Mouse (Mus musculus) small intestine, adult 2 months (tissue): ENCODE measurements around the gene Urah. TPM values are rescaled to one million over a fixed set of nuclear protein-coding genes. Genes with fewer than 3 reads are reported as not detected.

Experiments
- H3K27ac ChIP-seq: fragments of 200-500 bp; 2 replicates; pipeline ENCODE4 v1.5.1; 2012; ENCODE audit warnings: low read depth, low read length, control low read depth, inconsistent platforms; ENCODE audit not compliant: insufficient read depth
- H3K27me3 ChIP-seq: fragments of 200-500 bp; 2 replicates; pipeline ENCODE4 v1.6.1; 2012; ENCODE audit warnings: mild to moderate bottlenecking, moderate library complexity, low read length, inconsistent platforms; ENCODE audit not compliant: control insufficient read depth, insufficient read depth
- H3K36me3 ChIP-seq: fragments of 200-500 bp; 2 replicates; pipeline ENCODE4 v1.6.1; 2012; ENCODE audit warnings: mild to moderate bottlenecking, low read length, control low read depth, inconsistent platforms; ENCODE audit not compliant: control insufficient read depth, insufficient read depth
- H3K4me1 ChIP-seq: fragments of 200-500 bp; 2 replicates; pipeline ENCODE4 v1.6.1; 2012; ENCODE audit warnings: low read length, inconsistent platforms, mixed read lengths; ENCODE audit not compliant: control insufficient read depth, insufficient read depth, insufficient read length
- H3K4me3 ChIP-seq: fragments of 200-500 bp; 2 replicates; pipeline ENCODE4 v1.5.1; 2012; ENCODE audit warnings: low read depth, mild to moderate bottlenecking, control low read depth, inconsistent platforms, low read length, moderate library complexity
- CTCF ChIP-seq: fragments of 200-500 bp; IDR thresholded peaks from 2 replicates; pipeline ENCODE4 v1.5.1; 2012; ENCODE audit warnings: low read depth, mild to moderate bottlenecking, control low read depth, inconsistent platforms, low read length, moderate library complexity, mixed read lengths; ENCODE audit not compliant: insufficient replicate concordance, insufficient read length; ENCODE audit errors: extremely low read depth
- POLR2A ChIP-seq: fragments of 200-500 bp; IDR thresholded peaks from 2 replicates; pipeline ENCODE4 v1.6.1; 2012; ENCODE audit warnings: low read depth, mild to moderate bottlenecking, control low read depth, inconsistent platforms, low read length, moderate library complexity
- WGBS: fragments of 180-500 bp; shearing (Covaris S2); methylation state at CpG from one replicate; pipeline ENCODE4 v1.1.7; 2018; 5-methylcytosine and 5-hydroxymethylcytosine counted together
- polyA plus RNA-seq: library from polyadenylated mRNA; depleted of rRNA; stranded (reverse); fragments of >200 nt; gene quantifications from 2 replicates; pipeline ENCODE4 v1.2.3, GENCODE M21; 2012

The Urah gene
- polyA plus RNA-seq, 1 experiment = 37.3 TPM

GRCm38 (mm10) chr7:140857550-140858505 is 23.0 kb downstream of the Urah start, which contains the start of gene Bet1l:
Gene Bet1l (minus strand): TSS chr7:140857577.
- H3K27ac ChIP-seq = peak within 1 kb of the TSS; percentile 90
- H3K4me1 ChIP-seq = peaks cover 13% of the 10 kb centered on the region
- WGBS = 20% methylated on average over 40 of the region's 40 CpGs

GRCm38 (mm10) chr7:140858746-140859145 is 23.9 kb downstream of the Urah start:
- TF ChIP-seq CTCF (no peak), POLR2A (no peak)
- Histone ChIP-seq H3K4me3 (peak overlapping the region; percentile 82), H3K4me1 (peaks cover 13% of the 10 kb centered on the region), H3K36me3 (peaks cover 56% of the 10 kb centered on the region), H3K27me3 (no peaks in the 10 kb centered on the region), H3K27ac (no peak overlapping the region)
- 93% methylated on average over 8 of the region's 8 CpGs for WGBS

More at GRCm38 (mm10) chr7:140857550-140858505, 23.0 kb downstream of the Urah start, which contains the start of gene Bet1l:
- no peaks in the 10 kb centered on the region for H3K27me3 ChIP-seq
- peak within 1 kb of the TSS; percentile 82 for H3K4me3 ChIP-seq
- TF ChIP-seq POLR2A (no peak), CTCF (no peak)
- H3K36me3 ChIP-seq = peaks cover 56% of the 10 kb centered on the region

GRCm38 (mm10) chr7:140859997-140860396 is 25.2 kb downstream of the Urah start:
- H3K36me3 ChIP-seq = peaks cover 53% of the 10 kb centered on the region
- no peak overlapping the region for H3K4me3 ChIP-seq
- no peak for TF ChIP-seq CTCF
- no peak for TF ChIP-seq POLR2A
- H3K27ac ChIP-seq = no peak overlapping the region
- H3K4me1 ChIP-seq = peaks cover 13% of the 10 kb centered on the region
- 81% methylated on average over 6 of the region's 6 CpGs for WGBS
- H3K27me3 ChIP-seq = no peaks in the 10 kb centered on the region

GRCm38 (mm10) chr7:140860728-140861127 is 25.9 kb downstream of the Urah start:
- Histone ChIP-seq H3K4me1 (peaks cover 10% of the 10 kb centered on the region), H3K36me3 (peaks cover 53% of the 10 kb centered on the region), H3K4me3 (no peak overlapping the region), H3K27ac (no peak overlapping the region), H3K27me3 (no peaks in the 10 kb centered on the region)
- WGBS = 87% methylated on average over 5 of the region's 5 CpGs
- TF ChIP-seq CTCF (no peak), POLR2A (no peak)

- WGBS = 92% methylated on average over 12 of the region's 12 CpGs
- no peak overlapping the region for H3K4me3 ChIP-seq
- no peaks in the 10 kb centered on the region for H3K27me3 ChIP-seq
- no peaks in the 10 kb centered on the region for H3K4me1 ChIP-seq
- H3K36me3 ChIP-seq = peaks cover 51% of the 10 kb centered on the region
- H3K27ac ChIP-seq = no peak overlapping the region
- TF ChIP-seq CTCF (no peak), POLR2A (no peak)
These were observed 29.9 kb downstream of the Urah start for GRCm38 (mm10) chr7:140864761-140865160.

GRCm38 (mm10) chr7:140874224-140874623 is 39.4 kb downstream of the Urah start:
- 79% methylated on average over 4 of the region's 4 CpGs for WGBS
- TF ChIP-seq POLR2A = no peak
- TF ChIP-seq CTCF = no peak
- H3K36me3 ChIP-seq = peaks cover 30% of the 10 kb centered on the region
- H3K4me3 ChIP-seq = no peak overlapping the region
- H3K27me3 ChIP-seq = no peaks in the 10 kb centered on the region
- no peaks in the 10 kb centered on the region; the same call in 1 of the 2 replicates for H3K4me1 ChIP-seq
- H3K27ac ChIP-seq = no peak overlapping the region

- Histone ChIP-seq H3K27me3 (no peaks in the 10 kb centered on the region), H3K4me3 (no peak overlapping the region), H3K36me3 (peaks cover 20% of the 10 kb centered on the region), H3K27ac (no peak overlapping the region), H3K4me1 (no peaks in the 10 kb centered on the region; the same call in 1 of the 2 replicates)
- WGBS = 83% methylated on average over 6 of the region's 6 CpGs
- TF ChIP-seq CTCF (no peak), POLR2A (no peak)
These were observed 42.5 kb downstream of the Urah start for GRCm38 (mm10) chr7:140877364-140877763.
